Mouse (Mus musculus): ENCODE results near the gene Mpp2. TPM values are rescaled to one million over a fixed set of nuclear protein-coding genes. Genes with fewer than 3 reads are reported as not detected.

The Mpp2 gene
- polyA plus RNA-seq, 1 experiment = 7.5 TPM

GRCm38 (mm10) chr11:102073722-102074121 lies 14.6 kb downstream of the Mpp2 start:
- H3K36me3 ChIP-seq (ENCODE audit: control insufficient read depth, insufficient read depth, low read length) = no peaks in the 10 kb centered on the region
- H3K27ac ChIP-seq (ENCODE audit: insufficient read depth, low read length) = no peak overlapping the region
- no peaks in the 10 kb centered on the region for H3K27me3 ChIP-seq (ENCODE audit: control insufficient read depth, insufficient read depth, low read length)
- TF ChIP-seq CTCF (IDR thresholded peaks at IDR 0.05; ENCODE audit: extremely low read depth, insufficient read depth, insufficient read length, insufficient replicate concordance) (no peak), POLR2A (IDR thresholded peaks at IDR 0.05; ENCODE audit: low read depth, low read length) (no peak)
- H3K4me1 ChIP-seq (ENCODE audit: control insufficient read depth, insufficient read depth, insufficient read length) = no peaks in the 10 kb centered on the region
- no peak overlapping the region for H3K4me3 ChIP-seq (ENCODE audit: extremely low read depth, insufficient read depth, insufficient read length)
- WGBS = 84% methylated on average over 14 of the region's 14 CpGs
- no peak for DNase-seq (ENCODE audit: low read depth in 1 of 2, low spot score in 2 of 2)

GRCm38 (mm10) chr11:102072729-102073128 lies 15.6 kb downstream of the Mpp2 start:
- WGBS = 32% methylated on average over 5 of the region's 5 CpGs
- Histone ChIP-seq H3K27ac (ENCODE audit: insufficient read depth, low read length) (no peak overlapping the region), H3K36me3 (ENCODE audit: control insufficient read depth, insufficient read depth, low read length) (no peaks in the 10 kb centered on the region), H3K4me3 (ENCODE audit: extremely low read depth, insufficient read depth, insufficient read length) (no peak overlapping the region), H3K4me1 (ENCODE audit: control insufficient read depth, insufficient read depth, insufficient read length) (no peaks in the 10 kb centered on the region), H3K27me3 (ENCODE audit: control insufficient read depth, insufficient read depth, low read length) (no peaks in the 10 kb centered on the region)
- no peak for DNase-seq (ENCODE audit: low read depth in 1 of 2, low spot score in 2 of 2)
- TF ChIP-seq POLR2A (IDR thresholded peaks at IDR 0.05; ENCODE audit: low read depth, low read length) (no peak), CTCF (IDR thresholded peaks at IDR 0.05; ENCODE audit: extremely low read depth, insufficient read depth, insufficient read length, insufficient replicate concordance) (no peak)

GRCm38 (mm10) chr11:102070426-102070825 lies 17.9 kb downstream of the Mpp2 start:
- 43% methylated on average over 13 of the region's 13 CpGs for WGBS
- DNase-seq (ENCODE audit: low read depth in 1 of 2, low spot score in 2 of 2) = no peak

GRCm38 (mm10) chr11:102069633-102070032 lies 18.7 kb downstream of the Mpp2 start:
- no peaks in the 10 kb centered on the region for H3K4me1 ChIP-seq (ENCODE audit: control insufficient read depth, insufficient read depth, insufficient read length)
- no peak overlapping the region for H3K4me3 ChIP-seq (ENCODE audit: extremely low read depth, insufficient read depth, insufficient read length)
- no peaks in the 10 kb centered on the region for H3K27me3 ChIP-seq (ENCODE audit: control insufficient read depth, insufficient read depth, low read length)
- TF ChIP-seq POLR2A (IDR thresholded peaks at IDR 0.05; ENCODE audit: low read depth, low read length) = no peak
- no peak for TF ChIP-seq CTCF (IDR thresholded peaks at IDR 0.05; ENCODE audit: extremely low read depth, insufficient read depth, insufficient read length, insufficient replicate concordance)
- no peak overlapping the region for H3K27ac ChIP-seq (ENCODE audit: insufficient read depth, low read length)
- WGBS = 80% methylated on average over 11 of the region's 11 CpGs
- DNase-seq (ENCODE audit: low read depth in 1 of 2, low spot score in 2 of 2) = no peak
- H3K36me3 ChIP-seq (ENCODE audit: control insufficient read depth, insufficient read depth, low read length) = no peaks in the 10 kb centered on the region

More at GRCm38 (mm10) chr11:102070426-102070825, 17.9 kb downstream of the Mpp2 start:
- H3K36me3 ChIP-seq (ENCODE audit: control insufficient read depth, insufficient read depth, low read length) = no peaks in the 10 kb centered on the region
- no peak overlapping the region for H3K27ac ChIP-seq (ENCODE audit: insufficient read depth, low read length)
- no peak overlapping the region for H3K4me3 ChIP-seq (ENCODE audit: extremely low read depth, insufficient read depth, insufficient read length)
- no peaks in the 10 kb centered on the region for H3K27me3 ChIP-seq (ENCODE audit: control insufficient read depth, insufficient read depth, low read length)
- H3K4me1 ChIP-seq (ENCODE audit: control insufficient read depth, insufficient read depth, insufficient read length) = no peaks in the 10 kb centered on the region
- TF ChIP-seq CTCF (IDR thresholded peaks at IDR 0.05; ENCODE audit: extremely low read depth, insufficient read depth, insufficient read length, insufficient replicate concordance) (no peak), POLR2A (IDR thresholded peaks at IDR 0.05; ENCODE audit: low read depth, low read length) (no peak)

- Histone ChIP-seq H3K27ac (ENCODE audit: insufficient read depth, low read length) (no peak overlapping the region), H3K27me3 (ENCODE audit: control insufficient read depth, insufficient read depth, low read length) (no peaks in the 10 kb centered on the region), H3K4me1 (ENCODE audit: control insufficient read depth, insufficient read depth, insufficient read length) (no peaks in the 10 kb centered on the region), H3K4me3 (ENCODE audit: extremely low read depth, insufficient read depth, insufficient read length) (no peak overlapping the region), H3K36me3 (ENCODE audit: control insufficient read depth, insufficient read depth, low read length) (no peaks in the 10 kb centered on the region)
- 53% methylated on average over 2 of the region's 2 CpGs for WGBS
- DNase-seq (ENCODE audit: low read depth in 1 of 2, low spot score in 2 of 2) = no peak
- TF ChIP-seq CTCF (IDR thresholded peaks at IDR 0.05; ENCODE audit: extremely low read depth, insufficient read depth, insufficient read length, insufficient replicate concordance) (no peak), POLR2A (IDR thresholded peaks at IDR 0.05; ENCODE audit: low read depth, low read length) (no peak)
Observed at GRCm38 (mm10) chr11:102068969-102069368, 19.3 kb downstream of the Mpp2 start.

GRCm38 (mm10) chr11:102063076-102063475 lies 25.2 kb downstream of the Mpp2 start:
- Histone ChIP-seq H3K4me3 (ENCODE audit: extremely low read depth, insufficient read depth, insufficient read length) (no peak overlapping the region), H3K27me3 (ENCODE audit: control insufficient read depth, insufficient read depth, low read length) (0 out of 2 replicates have a peak, but pooled peaks cover 3% of the 10 kb centered on the region), H3K4me1 (ENCODE audit: control insufficient read depth, insufficient read depth, insufficient read length) (no peaks in the 10 kb centered on the region), H3K27ac (ENCODE audit: insufficient read depth, low read length) (no peak overlapping the region), H3K36me3 (ENCODE audit: control insufficient read depth, insufficient read depth, low read length) (no peaks in the 10 kb centered on the region)
- DNase-seq (ENCODE audit: low read depth in 1 of 2, low spot score in 2 of 2) = no peak
- 90% methylated on average over 13 of the region's 13 CpGs for WGBS
- TF ChIP-seq POLR2A (IDR thresholded peaks at IDR 0.05; ENCODE audit: low read depth, low read length) (no peak), CTCF (IDR thresholded peaks at IDR 0.05; ENCODE audit: extremely low read depth, insufficient read depth, insufficient read length, insufficient replicate concordance) (no peak)

GRCm38 (mm10) chr11:102061941-102062473 lies 26.3 kb downstream of the Mpp2 start:
- 46% methylated on average over 16 of the region's 16 CpGs for WGBS
- 0 out of 2 replicates have a peak, but pooled peaks cover 3% of the 10 kb centered on the region for H3K27me3 ChIP-seq (ENCODE audit: control insufficient read depth, insufficient read depth, low read length)
- TF ChIP-seq POLR2A (IDR thresholded peaks at IDR 0.05; ENCODE audit: low read depth, low read length) = no peak
- TF ChIP-seq CTCF (IDR thresholded peaks at IDR 0.05; ENCODE audit: extremely low read depth, insufficient read depth, insufficient read length, insufficient replicate concordance) = no peak
- no peaks in the 10 kb centered on the region for H3K4me1 ChIP-seq (ENCODE audit: control insufficient read depth, insufficient read depth, insufficient read length)
- no peaks in the 10 kb centered on the region for H3K36me3 ChIP-seq (ENCODE audit: control insufficient read depth, insufficient read depth, low read length)
- no peak overlapping the region for H3K4me3 ChIP-seq (ENCODE audit: extremely low read depth, insufficient read depth, insufficient read length)
- DNase-seq (ENCODE audit: low read depth in 1 of 2, low spot score in 2 of 2) = no peak
- H3K27ac ChIP-seq (ENCODE audit: insufficient read depth, low read length) = no peak overlapping the region

Data from spleen, adult 2 months (tissue).